Mouse (Mus musculus) lung, adult 18-20 months (tissue): ENCODE measurements around the gene Lrrc75a.

Source experiments
- DNase-seq, 2 experiments: peaks; one replicate each; pipeline ENCODE4 v3.0.0; 2022; ENCODE audit warnings: mixed read lengths in 2 of 2

The Lrrc75a gene

GRCm38 (mm10) chr11:62645337-62645675 lies 3.0 kb downstream of the Lrrc75a start:
- no peak for DNase-seq

GRCm38 (mm10) chr11:62644602-62645336 lies 3.6 kb downstream of the Lrrc75a start:
- no peak for DNase-seq

- DNase-seq, result no peak
Measured at GRCm38 (mm10) chr11:62643681-62644363, 4.5 kb downstream of the Lrrc75a start.

- DNase-seq, result peak; percentile 85 to 89
Measured at GRCm38 (mm10) chr11:62643011-62643631, 5.2 kb downstream of the Lrrc75a start.

GRCm38 (mm10) chr11:62642023-62642844 lies 6.1 kb downstream of the Lrrc75a start:
- DNase-seq, result peak; percentile 61 to 63

GRCm38 (mm10) chr11:62640378-62640777 lies 7.9 kb downstream of the Lrrc75a start:
- DNase-seq, result no peak

GRCm38 (mm10) chr11:62638402-62638801 lies 9.9 kb downstream of the Lrrc75a start:
- no peak for DNase-seq

GRCm38 (mm10) chr11:62637806-62638205 lies 10.5 kb downstream of the Lrrc75a start:
- DNase-seq, result no peak

GRCm38 (mm10) chr11:62637401-62637800 lies 10.9 kb downstream of the Lrrc75a start:
- DNase-seq, result no peak

GRCm38 (mm10) chr11:62636840-62637221 lies 11.5 kb downstream of the Lrrc75a start:
- no peak for DNase-seq

- DNase-seq, result no peak
Measured at GRCm38 (mm10) chr11:62636105-62636839, 12.1 kb downstream of the Lrrc75a start.

- DNase-seq, result no peak
Measured at GRCm38 (mm10) chr11:62635406-62635805, 12.9 kb downstream of the Lrrc75a start.

GRCm38 (mm10) chr11:62631138-62631537 lies 17.2 kb downstream of the Lrrc75a start:
- DNase-seq, result no peak

GRCm38 (mm10) chr11:62630225-62630821 lies 18.0 kb downstream of the Lrrc75a start:
- no peak for DNase-seq

GRCm38 (mm10) chr11:62629352-62630224 lies 18.7 kb downstream of the Lrrc75a start:
- no peak for DNase-seq

- peak in 1 of 2 experiments; percentile 39 for DNase-seq
Measured at GRCm38 (mm10) chr11:62624341-62625291, 23.7 kb downstream of the Lrrc75a start.

- DNase-seq, result no peak
Measured at GRCm38 (mm10) chr11:62622850-62623249, 25.5 kb downstream of the Lrrc75a start.

GRCm38 (mm10) chr11:62621586-62622283 lies 26.6 kb downstream of the Lrrc75a start:
- no peak for DNase-seq

- DNase-seq, result no peak
Measured at GRCm38 (mm10) chr11:62621079-62621478, 27.2 kb downstream of the Lrrc75a start.
